Mouse (Mus musculus) limb, embryonic 11.5 days (tissue): Measurements from ENCODE around the gene Hemk1. TPM values are rescaled to one million over a fixed set of nuclear protein-coding genes. Genes with fewer than 3 reads are reported as not detected.

Source experiments
- ATAC-seq: fragments of 200-750 bp; cut with Nextera tagmentation; 2 replicates; pipeline ENCODE4 v1.8.0; 2017; ENCODE audit warnings: low read depth; ENCODE audit not compliant: insufficient number of reproducible peaks, low FRiP score, low TSS enrichment
- DNase-seq: peaks from one replicate; pipeline ENCODE4 v3.0.0-alpha.2; 2015; ENCODE audit warnings: low spot score
- H3K27ac ChIP-seq: fragments of 300-500 bp; sonication (generic); replicated peaks from 2 replicates; pipeline ENCODE4 v1.5.1; 2014; ENCODE audit warnings: low read depth, mild to moderate bottlenecking, low read length
- H3K27me3 ChIP-seq: fragments of 300-500 bp; sonication (generic); 2 replicates; pipeline ENCODE4 v1.6.1; 2014; ENCODE audit warnings: mild to moderate bottlenecking, low read length, mixed read lengths; ENCODE audit not compliant: control insufficient read depth, insufficient read depth
- H3K36me3 ChIP-seq: fragments of 300-500 bp; sonication (generic); 2 replicates; pipeline ENCODE4 v1.6.1; 2014; ENCODE audit warnings: mild to moderate bottlenecking, low read length, moderate library complexity, mixed read lengths; ENCODE audit not compliant: control insufficient read depth, insufficient read depth
- H3K4me1 ChIP-seq: fragments of 300-500 bp; sonication (generic); 2 replicates; pipeline ENCODE4 v1.6.1; 2014; ENCODE audit warnings: low read length, mixed read lengths; ENCODE audit not compliant: control insufficient read depth, insufficient read depth
- H3K4me2 ChIP-seq: fragments of 300-500 bp; sonication (generic); 2 replicates; pipeline ENCODE4 v1.6.1; 2014; ENCODE audit warnings: low read depth, mild to moderate bottlenecking, moderate library complexity; ENCODE audit not compliant: severe bottlenecking
- H3K4me3 ChIP-seq: fragments of 300-500 bp; sonication (generic); 2 replicates; pipeline ENCODE4 v1.5.1; 2014; ENCODE audit warnings: low read depth, low read length
- H3K9ac ChIP-seq: fragments of 300-500 bp; sonication (generic); 2 replicates; pipeline ENCODE4 v1.6.1; 2014; ENCODE audit warnings: mild to moderate bottlenecking, low read length
- H3K9me3 ChIP-seq: fragments of 300-500 bp; sonication (generic); 2 replicates; pipeline ENCODE4 v1.6.1; 2016; ENCODE audit warnings: low read length; ENCODE audit not compliant: control insufficient read depth
- WGBS: fragments of 180-500 bp; shearing (Covaris S2); extraction: QIAGEN DNeasy Blood & Tissue Kit; methylation state at CpG from one replicate; pipeline ENCODE4 v1.1.7; 2014; 5-methylcytosine and 5-hydroxymethylcytosine counted together
- polyA plus RNA-seq: library from polyadenylated mRNA; unstranded; fragments of >200 nt; fragmentation: Nextera tagmentation; extraction: Ambion mirVana; gene quantifications from 2 replicates; pipeline ENCODE4 v1.2.1, GENCODE M21; 2014

Hemk1 gene
- polyA plus RNA-seq, 1 experiment from 2014 or later: 10.0 TPM

DNA sequence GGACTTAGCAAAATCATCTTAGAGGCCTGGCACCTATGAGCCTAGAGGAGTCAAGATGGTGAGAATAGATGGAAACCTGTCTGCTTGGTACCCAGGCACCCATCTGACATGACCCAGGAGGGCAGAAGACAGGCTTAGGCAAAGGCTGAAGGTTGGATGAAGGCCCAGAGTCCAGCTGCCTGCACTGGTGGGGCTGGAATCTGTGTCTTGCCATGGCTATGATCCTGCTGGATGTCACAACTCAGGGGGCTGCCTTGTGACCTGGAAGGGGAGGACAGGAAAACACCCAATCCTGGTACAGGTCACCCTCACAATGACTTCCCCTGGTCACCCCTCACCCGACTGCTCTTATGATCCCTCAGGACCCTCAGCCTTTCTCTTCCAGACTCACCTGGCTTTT, 16.7 kb upstream of the Hemk1 start:
- Histone ChIP-seq H3K4me2 (no peak overlapping the region), H3K27me3 (no peaks in the 10 kb centered on the region), H3K27ac (no peak overlapping the region), H3K4me3 (no peak overlapping the region), H3K9ac (no peak overlapping the region), H3K4me1 (no peaks in the 10 kb centered on the region), H3K36me3 (no peaks in the 10 kb centered on the region), H3K9me3 (no peaks in the 10 kb centered on the region)
- ATAC-seq: no peak
- WGBS: 72% methylated on average over 1 of the region's 1 CpGs
- no peak for DNase-seq

DNA sequence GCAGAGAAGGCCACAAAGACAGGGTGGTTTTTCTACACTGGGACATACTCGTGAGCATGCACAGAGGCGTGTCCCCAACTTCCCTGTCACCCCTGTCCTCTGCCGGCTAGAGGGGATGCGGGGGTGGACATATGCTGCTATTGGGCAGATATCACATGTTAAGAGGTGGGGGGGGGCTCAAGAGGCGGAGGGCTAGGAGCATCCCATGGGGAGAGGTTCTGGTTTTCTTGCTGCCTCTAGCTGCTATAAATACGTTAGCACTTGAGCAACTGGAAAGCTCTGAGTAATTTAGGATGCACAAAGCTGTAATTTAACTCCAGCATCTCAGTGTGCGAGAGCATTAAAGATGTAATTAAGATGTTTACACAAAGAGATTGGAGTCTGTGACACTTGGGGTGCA, 11.2 kb upstream of the Hemk1 start:
- no peak overlapping the region for H3K9ac ChIP-seq
- H3K36me3 ChIP-seq: no peaks in the 10 kb centered on the region
- DNase-seq (no peak), ATAC-seq (no peak)
- H3K27me3 ChIP-seq: no peaks in the 10 kb centered on the region
- H3K4me2 ChIP-seq: no peak overlapping the region
- H3K4me3 ChIP-seq: no peak overlapping the region
- H3K4me1 ChIP-seq: no peaks in the 10 kb centered on the region
- H3K9me3 ChIP-seq: no peaks in the 10 kb centered on the region
- 30% methylated on average over 7 of the region's 7 CpGs for WGBS
- no peak overlapping the region for H3K27ac ChIP-seq

DNA sequence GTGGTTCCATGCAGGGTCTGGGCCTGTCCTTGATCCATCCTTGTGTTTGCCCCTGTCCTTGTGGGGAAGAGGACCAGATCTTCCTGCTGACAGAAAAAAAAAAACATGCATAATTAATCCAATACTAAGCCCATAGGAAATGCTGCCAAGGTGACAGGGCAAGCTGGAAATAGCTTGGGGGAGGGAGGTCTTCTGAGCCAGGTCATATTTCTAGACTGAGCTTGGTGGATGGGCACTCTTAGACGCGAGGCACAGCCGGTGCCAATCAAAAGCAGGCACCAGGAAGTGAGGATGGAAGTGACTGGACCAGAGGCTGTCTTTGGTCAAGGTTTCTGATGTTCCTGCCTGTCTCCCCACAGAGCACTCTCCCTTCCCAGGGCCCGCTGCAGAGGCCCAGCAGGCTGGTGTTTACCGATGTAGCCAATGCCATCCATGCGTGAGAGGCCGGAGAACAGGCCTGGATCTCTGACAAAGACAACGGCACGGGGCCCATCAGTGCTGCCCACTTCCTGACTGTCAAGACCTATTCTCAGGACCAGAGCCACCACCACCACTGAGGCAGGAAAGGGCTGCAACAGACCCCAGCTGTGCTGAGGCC, 9.5 kb upstream of the Hemk1 start:
- H3K4me2 ChIP-seq: no peak overlapping the region
- no peaks in the 10 kb centered on the region for H3K9me3 ChIP-seq
- ATAC-seq (no peak), DNase-seq (no peak)
- H3K27ac ChIP-seq: no peak overlapping the region
- H3K4me3 ChIP-seq: no peak overlapping the region
- 80% methylated on average over 9 of the region's 9 CpGs for WGBS
- no peak overlapping the region for H3K9ac ChIP-seq
- H3K27me3 ChIP-seq: no peaks in the 10 kb centered on the region
- no peaks in the 10 kb centered on the region for H3K36me3 ChIP-seq
- no peaks in the 10 kb centered on the region for H3K4me1 ChIP-seq

DNA sequence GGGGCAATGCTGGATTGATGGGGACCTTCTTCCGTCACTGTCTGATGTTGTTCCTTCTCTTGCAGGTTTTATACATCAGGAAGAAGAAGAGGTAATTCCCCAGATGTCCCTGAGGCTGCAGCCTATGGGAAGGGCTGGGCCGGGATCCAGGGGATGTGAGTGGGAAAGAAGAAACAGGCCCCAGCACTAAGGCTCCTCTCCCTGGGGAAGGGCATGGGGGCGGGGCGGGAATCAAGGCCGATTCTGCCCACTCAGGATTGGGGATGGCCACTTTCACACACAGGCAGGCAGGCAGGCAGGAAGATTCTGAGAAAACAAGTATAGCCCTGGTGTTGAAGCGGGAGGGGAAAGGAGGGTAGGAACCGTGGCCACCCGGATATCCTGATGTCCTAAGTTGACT, 7.9 kb upstream of the Hemk1 start:
- H3K9ac ChIP-seq: no peak overlapping the region
- no peak for DNase-seq
- H3K27me3 ChIP-seq: peaks cover 4% of the 10 kb centered on the region; the same call in 1 of the 2 replicates
- no peaks in the 10 kb centered on the region for H3K9me3 ChIP-seq
- no peaks in the 10 kb centered on the region for H3K36me3 ChIP-seq
- no peak overlapping the region for H3K4me2 ChIP-seq
- no peak overlapping the region for H3K27ac ChIP-seq
- ATAC-seq: no peak
- no peak overlapping the region for H3K4me3 ChIP-seq
- WGBS: 90% methylated on average over 8 of the region's 8 CpGs
- 0 out of 2 replicates have a peak, but pooled peaks cover under 1% of the 10 kb centered on the region for H3K4me1 ChIP-seq

DNA sequence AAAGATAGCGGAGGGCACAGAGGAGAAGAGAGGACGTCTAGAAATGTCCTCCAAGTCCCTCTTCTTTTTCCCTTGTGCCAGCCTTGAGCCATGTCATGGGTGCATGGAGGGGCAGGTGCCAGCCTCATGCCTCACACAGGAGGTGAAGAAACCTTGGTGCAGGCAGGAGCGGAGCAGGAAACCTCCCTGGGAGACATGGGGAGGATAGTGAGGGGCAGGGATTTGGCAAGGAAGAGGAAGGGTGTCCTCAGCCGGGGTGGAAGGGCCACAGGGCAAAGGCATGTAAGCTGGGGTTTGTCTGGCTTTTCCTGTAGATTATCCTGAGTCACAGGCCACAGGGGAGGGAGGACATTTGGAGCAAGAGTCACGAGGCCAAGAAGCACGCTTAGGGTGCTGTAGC, 5.9 kb upstream of the Hemk1 start:
- 73% methylated on average over 6 of the region's 6 CpGs for WGBS
- H3K9ac ChIP-seq: 0 out of 2 replicates have a peak overlapping the region, but pooled peaks have one; percentile 7
- no peak overlapping the region for H3K4me3 ChIP-seq
- H3K4me1 ChIP-seq: peaks cover 4% of the 10 kb centered on the region; the same call in 1 of the 2 replicates
- no peak overlapping the region for H3K27ac ChIP-seq
- H3K4me2 ChIP-seq: no peak overlapping the region
- ATAC-seq: no peak
- no peak for DNase-seq
- no peaks in the 10 kb centered on the region for H3K36me3 ChIP-seq
- no peaks in the 10 kb centered on the region for H3K9me3 ChIP-seq
- H3K27me3 ChIP-seq: peaks cover 4% of the 10 kb centered on the region; the same call in 1 of the 2 replicates

DNA sequence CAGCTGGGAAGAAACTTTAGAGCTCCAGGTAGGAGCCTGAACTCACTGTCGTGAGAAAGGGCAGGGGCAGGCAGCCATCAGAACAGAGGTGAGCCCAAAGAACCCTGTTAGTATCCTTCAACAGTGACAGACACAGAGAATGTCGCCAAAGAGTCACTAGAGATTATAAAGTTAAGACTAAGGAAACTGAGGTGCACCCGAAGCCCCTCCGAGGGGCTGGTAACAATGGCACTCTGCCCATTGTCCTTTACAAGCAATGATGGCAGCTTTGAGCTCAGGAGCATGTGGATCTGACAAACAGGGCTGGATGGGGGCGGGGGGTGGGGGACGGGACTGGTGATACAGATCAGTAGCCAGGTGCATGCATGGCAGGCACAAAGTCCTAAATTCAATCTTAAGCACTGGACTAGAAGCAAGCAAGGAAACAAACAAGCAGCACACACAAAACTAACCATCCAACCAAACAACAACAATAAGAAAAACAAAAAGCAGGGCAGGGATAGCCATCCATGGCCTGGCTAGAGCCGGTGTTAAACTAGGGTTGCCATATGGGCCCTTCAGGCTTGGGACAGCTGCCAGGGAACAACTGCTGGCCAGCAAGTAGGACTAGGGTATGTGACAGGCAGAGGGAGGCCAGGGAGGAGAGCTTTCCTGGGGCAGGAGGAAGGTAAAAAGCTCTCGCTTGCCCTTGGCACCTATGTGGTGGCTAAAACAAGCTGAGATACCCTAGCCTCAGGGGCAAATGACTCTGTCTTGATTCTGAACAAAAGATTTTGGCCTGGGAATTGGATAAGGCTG, 5.2 kb upstream of the Hemk1 start:
- Histone ChIP-seq H3K9ac (0 out of 2 replicates have a peak overlapping the region, but pooled peaks have one; percentile 17), H3K4me2 (no peak overlapping the region)
- WGBS: 62% methylated on average over 8 of the region's 8 CpGs

DNA sequence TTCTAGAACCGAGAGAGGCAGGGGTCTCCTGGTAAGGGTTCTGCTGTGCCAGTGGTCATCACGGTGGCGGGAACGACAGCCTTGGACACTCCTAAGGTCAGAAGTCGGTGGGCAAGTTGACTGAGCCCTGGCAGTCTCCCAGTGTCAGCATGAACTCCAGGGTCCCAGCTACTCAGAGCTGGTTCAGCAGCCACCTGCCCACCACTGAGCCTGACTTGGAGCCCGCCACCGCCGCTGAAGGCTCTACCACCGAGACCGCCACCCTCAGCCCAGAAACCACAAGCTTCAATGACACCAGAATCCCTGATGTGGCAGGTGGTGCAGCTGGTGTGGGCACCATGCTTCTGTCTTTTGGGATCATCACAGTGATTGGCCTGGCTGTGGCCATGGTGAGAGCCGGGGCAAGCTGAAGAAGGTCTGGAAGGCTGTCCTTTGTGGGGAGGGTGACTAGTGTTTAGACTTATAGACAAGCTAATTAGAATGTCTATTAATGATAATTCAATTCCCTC, 4.1 kb upstream of the Hemk1 start:
- DNase-seq: no peak
- H3K9ac ChIP-seq: no peak overlapping the region
- ATAC-seq: no peak
- no peak overlapping the region for H3K4me3 ChIP-seq
- peaks cover 12% of the 10 kb centered on the region; the same call in 1 of the 2 replicates for H3K4me1 ChIP-seq
- H3K36me3 ChIP-seq: no peaks in the 10 kb centered on the region
- 89% methylated on average over 11 of the region's 11 CpGs for WGBS
- H3K9me3 ChIP-seq: no peaks in the 10 kb centered on the region
- no peak overlapping the region for H3K27ac ChIP-seq
- no peak overlapping the region for H3K4me2 ChIP-seq
- H3K27me3 ChIP-seq: peaks cover 4% of the 10 kb centered on the region; the same call in 1 of the 2 replicates

More for the DNA sequence above, 5.2 kb upstream of the Hemk1 start:
- H3K27ac ChIP-seq: no peak overlapping the region
- H3K4me3 ChIP-seq: no peak overlapping the region
- no peaks in the 10 kb centered on the region for H3K36me3 ChIP-seq
- H3K4me1 ChIP-seq: peaks cover 6% of the 10 kb centered on the region; the same call in 1 of the 2 replicates
- no peak for ATAC-seq
- no peaks in the 10 kb centered on the region for H3K9me3 ChIP-seq
- H3K27me3 ChIP-seq: peaks cover 4% of the 10 kb centered on the region; the same call in 1 of the 2 replicates
- DNase-seq: no peak

DNA sequence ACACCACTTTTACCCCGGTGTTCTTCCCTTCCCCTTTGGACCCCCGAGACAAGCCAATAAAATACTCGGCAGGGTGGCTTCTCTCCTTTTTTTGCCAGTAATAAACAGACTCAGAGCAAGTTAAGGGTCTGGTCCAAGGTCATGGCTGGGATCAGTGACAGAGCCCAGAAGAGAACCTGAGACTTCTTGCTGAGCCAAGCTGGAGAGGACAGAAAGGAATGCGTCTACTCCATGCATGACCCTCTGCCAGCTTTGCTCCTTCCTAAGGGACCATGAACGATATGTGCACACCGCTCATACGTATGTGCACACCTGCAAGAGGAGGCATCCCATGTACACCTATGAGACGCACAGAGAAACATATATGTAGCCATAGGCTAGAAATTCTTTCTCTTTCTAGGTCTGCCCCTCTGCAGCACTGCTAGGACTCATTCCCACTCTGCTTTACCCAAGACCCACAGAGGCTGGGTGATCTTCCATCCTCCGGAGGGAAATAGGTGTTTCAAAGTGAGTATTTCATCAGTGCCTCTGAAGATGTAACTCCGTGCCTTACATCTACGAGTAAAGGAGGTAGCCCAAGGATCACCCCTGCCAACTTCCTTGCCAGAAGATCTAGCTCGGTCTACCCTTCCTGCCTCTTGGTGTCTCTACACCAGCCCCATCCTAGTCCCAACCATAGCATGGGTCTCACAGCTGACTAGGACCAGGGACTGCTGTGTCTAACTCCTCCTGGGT, 2.9 kb upstream of the Hemk1 start:
- Histone ChIP-seq H3K27ac (no peak overlapping the region), H3K9me3 (no peaks in the 10 kb centered on the region), H3K36me3 (no peaks in the 10 kb centered on the region), H3K9ac (no peak overlapping the region), H3K4me3 (peak overlapping the region; percentile 53), H3K4me1 (peaks cover 12% of the 10 kb centered on the region; the same call in 1 of the 2 replicates), H3K4me2 (peak overlapping the region; percentile 81), H3K27me3 (peaks cover 4% of the 10 kb centered on the region; the same call in 1 of the 2 replicates)
- 53% methylated on average over 12 of the region's 12 CpGs for WGBS
- no peak for DNase-seq
- ATAC-seq: no peak
